Mouse (Mus musculus) cerebellum, adult (tissue): ENCODE data around the gene Blzf1.

Source experiments
- ATAC-seq: cut with Nextera tagmentation; 2 replicates; pipeline ENCODE4 v1.9.2; 2017; ENCODE audit warnings: mild to moderate bottlenecking, moderate library complexity, mixed read lengths; ENCODE audit not compliant: insufficient number of reproducible peaks, low FRiP score, low TSS enrichment

Blzf1 gene

DNA sequence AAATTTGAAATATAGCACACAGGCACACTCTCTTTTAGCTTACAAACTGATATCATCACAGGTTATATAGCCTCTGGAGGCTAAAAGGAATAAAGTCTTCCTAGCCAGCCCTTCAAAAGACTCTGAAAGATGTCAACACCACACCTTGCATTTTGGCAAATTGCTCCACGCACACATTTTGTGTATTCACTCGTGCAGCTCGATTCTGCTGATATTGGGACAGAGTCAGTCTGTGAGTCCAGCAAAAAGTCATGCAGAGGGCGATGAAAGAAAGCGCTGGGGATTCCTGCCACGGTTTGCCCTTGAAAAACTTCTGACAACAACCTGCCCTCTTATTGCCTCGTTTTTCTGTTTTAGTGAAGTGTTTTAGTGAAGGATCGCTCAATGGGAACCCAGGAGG, 59.8 kb downstream of the Blzf1 start:
- no peak for ATAC-seq

DNA sequence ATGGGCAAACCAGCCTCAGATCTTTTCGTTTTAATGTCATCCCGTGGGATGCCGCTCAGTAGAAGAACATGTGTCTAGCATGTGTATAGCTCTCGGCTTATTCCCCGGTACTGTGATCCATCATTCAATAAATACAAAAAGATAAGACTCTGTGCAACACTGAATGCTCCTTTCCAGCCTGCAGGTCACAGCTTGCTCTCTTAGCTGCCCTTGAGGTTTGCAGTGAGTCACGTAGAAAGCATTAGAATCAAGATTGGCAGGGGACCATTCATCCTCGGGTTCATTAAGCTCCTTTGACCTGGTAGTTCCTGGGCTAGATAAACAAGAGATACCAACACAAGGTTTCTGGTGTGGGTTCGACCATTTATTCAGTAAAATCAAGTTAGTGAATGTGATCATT, 64.5 kb downstream of the Blzf1 start:
- no peak for ATAC-seq

DNA sequence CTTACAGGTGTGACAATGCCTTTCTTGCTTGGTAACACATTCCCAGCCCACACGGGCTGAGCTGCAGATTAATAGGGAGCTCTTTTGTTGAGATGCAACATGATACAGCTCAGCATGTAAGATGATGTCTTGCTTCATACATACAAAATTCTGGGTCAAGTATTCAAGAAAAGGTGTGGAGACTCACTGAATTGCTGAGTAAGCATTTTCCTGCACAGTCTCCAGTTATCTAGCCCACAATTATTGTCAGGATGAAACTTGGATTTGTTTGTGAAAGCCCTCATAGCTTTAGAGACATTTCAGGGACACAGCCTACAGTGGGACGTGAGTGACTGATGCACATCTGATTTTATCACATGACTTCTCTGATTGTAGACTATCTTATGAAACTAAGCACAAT, 65.8 kb downstream of the Blzf1 start:
- ATAC-seq = no peak
